Mouse (Mus musculus) forebrain, embryonic 12.5 days (tissue): ENCODE results near the gene Spata45. TPM values are rescaled to one million over a fixed set of nuclear protein-coding genes. Genes with fewer than 3 reads are reported as not detected.

ENCODE experiments used
- ATAC-seq: fragments of 200-750 bp; cut with Nextera tagmentation; 2 replicates; pipeline ENCODE4 v1.8.0; 2017; ENCODE audit warnings: moderate TSS enrichment; ENCODE audit not compliant: low FRiP score
- H3K27ac ChIP-seq: fragments of 300-500 bp; sonication (generic); 2 replicates; pipeline ENCODE4 v1.5.1; 2016; ENCODE audit warnings: mild to moderate bottlenecking
- H3K27me3 ChIP-seq: fragments of 300-500 bp; sonication (generic); 2 replicates; pipeline ENCODE4 v1.6.1; 2016; ENCODE audit warnings: mild to moderate bottlenecking
- H3K36me3 ChIP-seq: fragments of 300-500 bp; sonication (generic); replicated peaks from 2 replicates; pipeline ENCODE4 v1.6.1; 2016; ENCODE audit warnings: mild to moderate bottlenecking
- H3K4me1 ChIP-seq: fragments of 300-500 bp; sonication (generic); 2 replicates; pipeline ENCODE4 v1.6.1; 2016
- H3K4me2 ChIP-seq: fragments of 300-500 bp; sonication (generic); 2 replicates; pipeline ENCODE4 v1.6.1; 2016; ENCODE audit warnings: mild to moderate bottlenecking, moderate library complexity
- H3K4me3 ChIP-seq: fragments of 300-500 bp; sonication (generic); replicated peaks from 2 replicates; pipeline ENCODE4 v1.5.1; 2016; ENCODE audit warnings: mild to moderate bottlenecking
- H3K9ac ChIP-seq: fragments of 300-500 bp; sonication (generic); 2 replicates; pipeline ENCODE4 v1.6.1; 2016; ENCODE audit warnings: mild to moderate bottlenecking
- H3K9me3 ChIP-seq: fragments of 300-500 bp; sonication (generic); 2 replicates; pipeline ENCODE4 v1.6.1; 2016
- WGBS: fragments of 180-500 bp; shearing (Covaris S2); methylation state at CpG from one replicate; pipeline ENCODE4 v1.1.7; 2016; 5-methylcytosine and 5-hydroxymethylcytosine counted together
- polyA plus RNA-seq: library from polyadenylated mRNA; unstranded; fragments of >200 nt; fragmentation: Nextera tagmentation; extraction: Ambion mirVana; gene quantifications from 2 replicates; pipeline ENCODE4 v1.2.1, GENCODE M21; 2016

The Spata45 gene
- polyA plus RNA-seq, 1 experiment from 2014 or later = not detected

DNA sequence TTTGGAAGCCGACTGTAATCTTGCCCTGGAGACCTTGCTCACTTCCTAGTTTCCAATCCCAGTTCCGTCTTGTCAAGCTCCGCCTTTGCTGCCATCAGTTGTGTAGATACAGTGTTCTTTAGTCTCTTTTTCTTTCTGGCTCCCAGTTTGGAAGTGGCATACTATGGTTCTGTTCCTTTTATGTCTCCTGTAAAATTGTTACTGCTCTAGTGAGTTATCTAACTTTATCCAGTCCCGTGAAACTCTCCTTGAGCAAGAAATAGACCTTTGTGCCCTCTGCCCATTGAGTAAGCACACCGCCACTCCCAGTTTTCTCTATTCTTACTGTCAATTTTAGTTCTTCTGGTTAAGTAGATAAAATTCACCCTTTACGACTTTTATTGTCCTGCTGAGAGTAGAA, 35.2 kb downstream of the Spata45 start:
- Histone ChIP-seq H3K9me3 (no peaks in the 10 kb centered on the region), H3K4me2 (no peak overlapping the region), H3K4me1 (no peaks in the 10 kb centered on the region), H3K4me3 (no peak overlapping the region), H3K27ac (no peak overlapping the region), H3K9ac (no peak overlapping the region), H3K36me3 (peaks cover 85% of the 10 kb centered on the region), H3K27me3 (no peaks in the 10 kb centered on the region)
- WGBS = 93% methylated on average over 6 of the region's 6 CpGs
- no peak for ATAC-seq

DNA sequence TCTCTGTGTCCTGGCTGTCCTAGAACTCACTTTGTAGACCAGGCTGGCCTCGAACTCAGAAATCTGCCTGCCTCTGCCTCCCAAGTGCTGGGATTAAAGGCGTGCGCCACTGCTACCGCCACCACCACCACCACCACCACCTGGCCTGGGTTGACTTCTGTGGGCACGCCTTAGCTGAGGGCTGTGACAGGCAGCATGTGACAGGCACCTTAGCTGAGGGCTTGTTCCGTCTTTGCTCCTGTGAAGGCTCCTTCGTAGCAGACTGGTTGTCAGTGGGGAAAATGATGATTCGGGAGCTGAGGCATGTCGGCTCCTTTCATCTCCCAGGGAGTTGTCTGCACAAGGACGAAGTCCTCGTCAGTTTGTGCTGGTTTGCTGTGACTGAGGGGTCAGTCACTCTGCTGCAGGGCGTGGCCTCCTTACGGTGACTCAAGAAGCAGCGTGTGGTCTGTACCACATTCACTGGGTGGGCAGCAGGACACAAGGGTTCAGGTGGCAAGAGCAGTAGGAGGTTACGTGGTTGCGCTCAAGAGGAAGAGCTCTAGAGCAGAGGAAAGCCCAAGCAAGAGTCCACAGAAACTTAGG, 36.0 kb downstream of the Spata45 start:
- Histone ChIP-seq H3K4me1 (no peaks in the 10 kb centered on the region), H3K27me3 (no peaks in the 10 kb centered on the region), H3K27ac (no peak overlapping the region), H3K4me2 (no peak overlapping the region), H3K9me3 (no peaks in the 10 kb centered on the region), H3K36me3 (peaks cover 91% of the 10 kb centered on the region), H3K4me3 (no peak overlapping the region), H3K9ac (no peak overlapping the region)
- 95% methylated on average over 16 of the region's 16 CpGs for WGBS
- ATAC-seq = no peak

DNA sequence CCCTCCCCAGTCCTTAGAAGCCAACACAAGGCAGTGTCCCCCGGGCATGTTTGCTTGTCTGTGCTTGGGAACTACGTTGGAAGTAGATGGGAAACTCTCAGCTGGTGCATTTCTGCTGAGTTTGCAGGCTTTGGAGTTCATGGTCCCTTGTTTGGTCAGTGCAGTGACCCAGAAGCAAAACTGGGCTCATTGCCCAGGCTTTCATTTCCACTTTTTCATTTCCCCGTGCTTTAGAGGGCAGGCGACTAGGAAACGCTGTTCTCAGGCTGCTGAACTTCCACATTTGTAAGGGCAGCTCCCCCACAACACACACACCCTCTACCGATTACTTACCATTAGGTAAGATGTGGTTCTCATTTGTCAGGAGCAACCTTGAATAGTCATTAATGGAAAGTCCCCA, 36.6 kb downstream of the Spata45 start:
- H3K36me3 ChIP-seq = peaks cover 91% of the 10 kb centered on the region
- no peak overlapping the region for H3K4me3 ChIP-seq

DNA sequence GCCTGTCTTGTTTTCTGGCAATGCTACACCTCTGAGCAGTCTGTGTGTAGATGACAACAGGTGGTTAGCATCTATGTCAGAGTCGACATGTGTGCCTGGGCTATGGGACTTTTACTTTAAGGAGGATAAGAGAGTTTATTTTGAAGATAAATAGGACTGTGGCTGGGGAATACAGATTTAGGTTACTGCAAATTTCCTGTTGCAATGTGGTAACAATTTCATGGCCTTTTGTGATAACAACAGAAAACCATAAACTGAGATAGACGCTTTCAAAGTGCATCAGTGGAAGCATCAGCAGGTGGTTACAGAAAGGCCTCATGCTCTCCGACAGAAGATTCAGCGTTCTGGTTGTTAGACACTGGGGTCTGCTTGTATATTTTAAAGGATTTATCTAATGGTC, 37.0 kb downstream of the Spata45 start:
- Histone ChIP-seq H3K9me3 (no peaks in the 10 kb centered on the region), H3K4me2 (no peak overlapping the region), H3K36me3 (peaks cover 91% of the 10 kb centered on the region), H3K4me3 (no peak overlapping the region), H3K27me3 (no peaks in the 10 kb centered on the region), H3K9ac (no peak overlapping the region), H3K27ac (no peak overlapping the region), H3K4me1 (no peaks in the 10 kb centered on the region)
- ATAC-seq = no peak
- WGBS = 95% methylated on average over 4 of the region's 4 CpGs

More for the DNA sequence above, 36.6 kb downstream of the Spata45 start:
- no peaks in the 10 kb centered on the region for H3K9me3 ChIP-seq
- H3K27me3 ChIP-seq = no peaks in the 10 kb centered on the region
- no peak for ATAC-seq
- no peak overlapping the region for H3K27ac ChIP-seq
- 82% methylated on average over 6 of the region's 6 CpGs for WGBS
- no peaks in the 10 kb centered on the region for H3K4me1 ChIP-seq
- no peak overlapping the region for H3K9ac ChIP-seq
- H3K4me2 ChIP-seq = no peak overlapping the region

DNA sequence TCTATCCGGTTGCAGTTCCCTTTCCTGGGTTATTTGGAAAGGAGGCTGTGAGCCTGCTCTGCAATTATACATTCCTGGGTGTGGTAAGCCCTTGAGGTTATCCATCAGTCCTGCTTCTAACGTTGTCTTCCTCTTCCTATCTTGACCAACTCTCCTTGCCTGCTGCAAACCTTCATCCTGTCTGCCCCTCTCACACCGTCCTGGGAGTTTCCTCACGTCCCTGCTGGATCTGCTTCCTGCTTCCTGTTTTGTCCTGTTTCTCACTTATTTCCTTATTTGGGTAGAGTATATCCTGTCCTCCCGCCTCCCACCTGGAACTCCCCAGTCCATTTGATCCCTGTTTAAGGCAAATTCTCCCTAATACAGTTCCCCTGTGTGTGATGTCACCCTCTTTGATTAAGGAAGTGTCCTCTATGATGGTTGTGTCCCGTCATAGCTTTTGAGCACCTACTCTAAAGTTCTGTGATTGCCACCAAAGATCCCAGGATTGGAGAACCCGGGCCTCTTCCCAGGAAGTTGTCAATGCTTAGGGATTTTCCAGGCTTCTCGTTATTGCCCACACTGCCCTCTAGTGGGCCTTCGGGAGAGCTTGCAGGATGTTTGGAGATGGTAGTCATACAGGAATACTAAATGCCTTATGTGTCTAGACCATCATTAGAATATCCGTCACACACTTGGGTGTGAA, 38.9 kb downstream of the Spata45 start:
- ATAC-seq = no peak
- Histone ChIP-seq H3K27ac (no peak overlapping the region), H3K4me3 (no peak overlapping the region), H3K36me3 (peaks cover 90% of the 10 kb centered on the region), H3K4me1 (no peaks in the 10 kb centered on the region), H3K27me3 (no peaks in the 10 kb centered on the region), H3K9ac (no peak overlapping the region), H3K4me2 (no peak overlapping the region), H3K9me3 (no peaks in the 10 kb centered on the region)
- 71% methylated on average over 10 of the region's 10 CpGs for WGBS

DNA sequence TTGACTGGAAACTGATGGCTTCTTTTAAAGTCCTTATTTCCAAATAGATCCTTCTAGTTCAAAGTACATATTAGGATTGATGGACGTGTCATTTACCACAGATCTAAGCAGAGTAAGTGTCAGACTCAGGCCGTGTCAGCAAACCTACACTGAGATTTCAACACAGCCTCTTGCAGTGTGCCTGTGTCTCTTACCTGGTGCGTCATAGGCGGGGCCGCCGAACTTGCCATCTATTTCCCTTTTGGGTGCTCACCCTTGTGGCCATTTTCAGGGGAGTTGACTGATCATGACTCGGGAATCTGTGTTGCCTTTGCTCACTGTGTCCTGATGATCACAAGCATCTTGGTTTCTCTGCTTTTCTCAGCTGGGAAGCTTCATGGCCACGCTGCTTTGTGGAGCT, 46.8 kb downstream of the Spata45 start:
- Histone ChIP-seq H3K27me3 (no peaks in the 10 kb centered on the region), H3K9ac (no peak overlapping the region), H3K27ac (no peak overlapping the region), H3K4me2 (no peak overlapping the region), H3K36me3 (peaks cover 61% of the 10 kb centered on the region), H3K4me1 (no peaks in the 10 kb centered on the region), H3K4me3 (no peak overlapping the region), H3K9me3 (no peaks in the 10 kb centered on the region)
- 91% methylated on average over 8 of the region's 8 CpGs for WGBS
- no peak for ATAC-seq

DNA sequence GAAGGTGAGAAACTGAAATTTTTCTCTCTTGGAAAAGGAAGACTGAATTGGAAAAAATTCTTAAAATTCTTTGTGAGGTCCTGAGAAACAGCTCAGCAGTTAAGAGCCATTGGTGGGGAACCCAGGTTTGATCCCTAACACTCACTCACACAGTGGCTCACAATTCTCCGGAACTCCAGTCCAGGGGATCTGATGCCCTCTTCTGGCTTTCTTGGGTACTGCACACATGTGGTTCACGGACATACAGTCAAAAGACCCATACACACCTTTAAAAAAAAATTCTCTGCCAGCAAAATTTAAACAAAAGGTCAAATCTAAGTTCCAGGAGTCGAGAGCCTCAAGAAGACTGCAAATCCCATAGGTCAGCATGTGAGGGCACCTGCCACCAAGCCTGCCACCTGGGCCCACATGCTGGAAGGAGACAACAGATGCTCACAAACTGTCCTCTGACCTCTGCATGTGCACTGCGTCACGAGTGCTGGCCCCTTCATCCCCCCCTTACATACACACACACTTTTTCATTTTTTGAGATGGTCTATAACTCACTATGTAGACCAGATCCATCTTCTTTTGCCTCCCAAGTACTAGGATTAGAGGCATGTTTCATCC, 48.6 kb downstream of the Spata45 start:
- Histone ChIP-seq H3K4me1 (no peaks in the 10 kb centered on the region), H3K9me3 (no peaks in the 10 kb centered on the region), H3K4me2 (no peak overlapping the region), H3K27me3 (no peaks in the 10 kb centered on the region), H3K27ac (no peak overlapping the region), H3K9ac (no peak overlapping the region), H3K36me3 (peaks cover 44% of the 10 kb centered on the region), H3K4me3 (no peak overlapping the region)
- WGBS = 75% methylated on average over 5 of the region's 5 CpGs
- ATAC-seq = no peak

DNA sequence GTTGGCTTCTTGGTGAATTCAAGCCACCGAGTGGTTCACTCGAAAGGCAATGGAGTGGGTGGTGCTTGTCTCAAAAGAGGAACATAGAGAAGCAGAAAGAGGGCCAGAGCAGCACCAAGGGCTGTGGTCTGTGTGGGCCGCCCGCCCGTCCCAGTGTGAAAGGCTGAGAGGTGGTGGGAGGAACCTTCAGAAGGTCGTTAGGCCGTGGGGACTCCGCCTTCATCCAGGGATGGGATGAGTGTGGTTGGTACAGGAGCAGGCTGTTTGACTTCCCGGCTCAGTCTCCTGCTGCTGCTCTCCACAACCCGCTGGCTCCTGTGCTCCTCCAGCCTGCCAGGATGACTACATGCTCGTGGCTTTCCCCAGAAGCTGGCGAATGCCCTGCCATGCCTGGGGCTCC, 49.2 kb downstream of the Spata45 start:
- H3K36me3 ChIP-seq = peaks cover 39% of the 10 kb centered on the region

DNA sequence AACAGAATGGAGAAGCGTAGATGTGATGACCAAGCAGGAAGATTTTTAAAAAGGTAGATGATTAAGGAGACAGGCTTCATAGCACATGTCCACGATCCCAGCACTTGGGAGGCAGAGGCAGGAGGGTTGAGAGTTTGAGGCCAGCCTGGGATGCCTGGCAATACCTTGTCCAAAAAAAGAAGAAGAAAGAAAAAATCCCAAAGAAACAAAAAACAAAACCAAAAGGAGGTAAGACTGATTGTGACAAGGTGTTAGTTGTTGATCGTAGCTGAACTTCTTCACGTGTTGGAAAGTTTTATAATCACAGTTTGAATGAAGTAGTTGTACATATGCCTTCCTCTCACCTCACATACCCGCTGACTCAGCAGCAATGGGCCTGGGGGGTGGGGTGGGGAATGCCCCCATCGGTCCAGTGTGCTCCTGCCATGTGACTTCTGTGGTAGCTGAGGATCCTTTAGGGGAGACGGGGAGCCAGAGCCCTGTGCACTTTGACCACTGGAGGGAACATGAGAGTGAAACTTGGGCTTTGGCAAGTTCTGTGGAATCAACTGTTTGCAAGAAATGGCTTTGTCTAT, 50.0 kb downstream of the Spata45 start:
- Histone ChIP-seq H3K27me3 (no peaks in the 10 kb centered on the region), H3K9me3 (no peaks in the 10 kb centered on the region), H3K4me2 (no peak overlapping the region), H3K36me3 (peaks cover 34% of the 10 kb centered on the region), H3K27ac (no peak overlapping the region), H3K4me3 (no peak overlapping the region), H3K9ac (no peak overlapping the region), H3K4me1 (no peaks in the 10 kb centered on the region)
- no peak for ATAC-seq
- 90% methylated on average over 7 of the region's 7 CpGs for WGBS

More for the DNA sequence above, 49.2 kb downstream of the Spata45 start:
- Histone ChIP-seq H3K4me1 (no peaks in the 10 kb centered on the region), H3K9me3 (no peaks in the 10 kb centered on the region), H3K4me3 (no peak overlapping the region), H3K27ac (no peak overlapping the region), H3K27me3 (no peaks in the 10 kb centered on the region), H3K4me2 (no peak overlapping the region), H3K9ac (no peak overlapping the region; the same call in 1 of the 2 replicates)
- no peak for ATAC-seq
- 81% methylated on average over 12 of the region's 12 CpGs for WGBS

DNA sequence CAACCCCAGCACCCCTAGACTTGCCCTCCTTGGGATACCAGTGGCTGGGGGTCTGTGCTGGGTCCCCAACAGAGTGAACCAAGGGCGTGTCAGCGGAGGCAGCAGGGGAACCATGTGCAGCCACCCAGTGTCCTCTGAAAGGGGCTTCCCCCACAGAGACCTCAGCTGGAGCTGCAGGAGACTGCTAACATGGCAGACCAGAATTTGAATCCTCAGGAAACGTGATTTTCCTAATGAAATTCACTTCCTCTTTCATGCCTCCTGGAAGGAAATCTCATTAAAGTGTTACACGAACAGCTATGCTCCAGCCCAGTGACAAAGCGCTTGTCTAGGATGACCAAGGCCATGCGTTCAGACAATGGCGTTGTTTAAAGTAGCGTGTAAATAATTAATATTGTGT, 50.5 kb downstream of the Spata45 start:
- Histone ChIP-seq H3K4me2 (no peak overlapping the region), H3K27me3 (no peaks in the 10 kb centered on the region), H3K9me3 (no peaks in the 10 kb centered on the region), H3K4me1 (no peaks in the 10 kb centered on the region), H3K27ac (no peak overlapping the region), H3K4me3 (no peak overlapping the region), H3K36me3 (peaks cover 28% of the 10 kb centered on the region), H3K9ac (no peak overlapping the region)
- no peak for ATAC-seq
- 83% methylated on average over 8 of the region's 8 CpGs for whole genome bisulfite sequencing

DNA sequence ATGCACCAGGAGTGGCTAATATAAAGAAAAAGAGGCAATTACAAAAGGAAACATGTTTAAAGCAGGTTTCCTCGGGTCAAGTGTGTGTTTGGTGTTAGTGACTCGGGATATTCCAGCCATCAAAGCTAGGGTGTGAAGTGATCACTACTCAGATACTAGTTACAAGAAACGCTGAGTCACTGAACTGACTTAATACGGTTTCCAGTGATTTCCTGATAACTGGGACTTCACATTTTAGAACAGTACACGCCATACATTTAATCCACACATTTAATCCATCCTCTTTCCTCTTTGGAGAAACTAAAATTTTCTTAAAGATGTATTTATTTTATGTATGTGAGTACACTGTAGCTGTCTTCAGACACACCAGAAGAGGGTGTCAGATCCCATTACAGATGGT, 51.5 kb downstream of the Spata45 start:
- Histone ChIP-seq H3K27me3 (no peaks in the 10 kb centered on the region), H3K9me3 (no peaks in the 10 kb centered on the region), H3K4me2 (no peak overlapping the region), H3K9ac (no peak overlapping the region), H3K27ac (no peak overlapping the region), H3K4me1 (no peaks in the 10 kb centered on the region), H3K36me3 (peaks cover 20% of the 10 kb centered on the region), H3K4me3 (no peak overlapping the region)
- WGBS = 87% methylated on average over 5 of the region's 5 CpGs
- no peak for ATAC-seq

DNA sequence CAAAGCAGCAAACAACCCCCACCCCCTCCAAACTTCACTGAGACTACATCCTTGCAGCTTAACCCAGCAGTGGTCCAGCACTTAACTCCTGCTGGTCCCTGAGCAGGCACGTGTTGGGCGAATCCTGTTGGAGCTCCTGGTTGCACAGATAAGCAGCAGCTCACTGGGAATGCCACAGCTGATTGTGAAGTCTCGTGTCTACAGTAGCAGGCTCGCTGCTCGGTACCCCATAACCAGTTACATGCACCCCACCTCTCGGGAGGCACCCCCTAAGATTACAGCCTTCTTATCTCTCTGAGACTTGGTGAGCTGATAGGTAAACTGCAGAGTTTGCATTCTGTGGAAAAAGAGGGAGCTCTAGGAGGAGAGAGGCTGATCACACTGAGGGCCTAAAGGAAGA, 52.9 kb downstream of the Spata45 start:
- Histone ChIP-seq H3K4me3 (no peak overlapping the region), H3K27ac (no peak overlapping the region), H3K27me3 (no peaks in the 10 kb centered on the region), H3K4me2 (no peak overlapping the region), H3K36me3 (peaks cover 10% of the 10 kb centered on the region; the same call in 1 of the 2 replicates), H3K4me1 (no peaks in the 10 kb centered on the region), H3K9me3 (no peaks in the 10 kb centered on the region), H3K9ac (no peak overlapping the region)
- no peak for ATAC-seq
- WGBS = 78% methylated on average over 6 of the region's 6 CpGs
